Mouse (Mus musculus): Measurements from ENCODE around the gene C1qtnf9. TPM values are rescaled to one million over a fixed set of nuclear protein-coding genes. Genes with fewer than 3 reads are reported as not detected.

C1qtnf9 gene
- total and polyA plus RNA-seq, 2 experiments = 0.07 to 0.46 TPM

- Histone ChIP-seq H3K27me3 (ENCODE audit: control insufficient read depth, insufficient read depth, low read length) (no peaks in the 10 kb centered on the region), H3K79me2 (ENCODE audit: control insufficient read depth, insufficient read depth, low read length) (no peaks in the 10 kb centered on the region), H3K4me3 (ENCODE audit: insufficient read depth, low read depth, low read length) (no peak overlapping the region), H3K27ac (replicated peaks; ENCODE audit: insufficient read depth, low read depth, low read length) (peak overlapping the region; percentile 48), H3K9ac (ENCODE audit: low read depth, low read length) (no peak overlapping the region), H3K36me3 (ENCODE audit: control insufficient read depth, insufficient read depth, low read length) (peaks cover 28% of the 10 kb centered on the region), H3K4me1 (ENCODE audit: control insufficient read depth, insufficient read depth, low read length) (no peaks in the 10 kb centered on the region)
- DNase-seq (ENCODE audit: extremely low read depth, low read depth, low spot score) = no peak
- no peak for TF ChIP-seq POLR2A (IDR thresholded peaks at IDR 0.05; ENCODE audit: extremely low read depth, insufficient read depth, low read length)
- no peak for TF ChIP-seq CTCF (IDR thresholded peaks at IDR 0.05; ENCODE audit: low read depth, low read length)
- WGBS = 73% methylated on average over 2 of the region's 2 CpGs
These were observed 2.9 kb upstream of the C1qtnf9 start for GRCm38 (mm10) chr14:60765025-60765424.

GRCm38 (mm10) chr14:60769340-60769739 is 1.4 kb downstream of the C1qtnf9 start:
- H3K36me3 ChIP-seq (ENCODE audit: control insufficient read depth, insufficient read depth, low read length) = no peaks in the 10 kb centered on the region
- no peaks in the 10 kb centered on the region for H3K79me2 ChIP-seq (ENCODE audit: control insufficient read depth, insufficient read depth, low read length)
- no peak overlapping the region for H3K9ac ChIP-seq (ENCODE audit: low read depth, low read length)
- no peak overlapping the region for H3K4me3 ChIP-seq (ENCODE audit: insufficient read depth, low read depth, low read length)
- no peaks in the 10 kb centered on the region for H3K4me1 ChIP-seq (ENCODE audit: control insufficient read depth, insufficient read depth, low read length)
- no peak overlapping the region for H3K27ac ChIP-seq (replicated peaks; ENCODE audit: insufficient read depth, low read depth, low read length)
- DNase-seq (ENCODE audit: extremely low read depth, low read depth, low spot score) = no peak
- 51% methylated on average over 6 of the region's 6 CpGs for WGBS
- TF ChIP-seq CTCF (IDR thresholded peaks at IDR 0.05; ENCODE audit: low read depth, low read length) (no peak), POLR2A (IDR thresholded peaks at IDR 0.05; ENCODE audit: extremely low read depth, insufficient read depth, low read length) (no peak)
- no peaks in the 10 kb centered on the region for H3K27me3 ChIP-seq (ENCODE audit: control insufficient read depth, insufficient read depth, low read length)

- TF ChIP-seq CTCF (IDR thresholded peaks at IDR 0.05; ENCODE audit: low read depth, low read length) (no peak), POLR2A (IDR thresholded peaks at IDR 0.05; ENCODE audit: extremely low read depth, insufficient read depth, low read length) (no peak)
- no peak overlapping the region for H3K4me3 ChIP-seq (ENCODE audit: insufficient read depth, low read depth, low read length)
- no peaks in the 10 kb centered on the region for H3K36me3 ChIP-seq (ENCODE audit: control insufficient read depth, insufficient read depth, low read length)
- H3K27ac ChIP-seq (replicated peaks; ENCODE audit: insufficient read depth, low read depth, low read length) = no peak overlapping the region
- H3K4me1 ChIP-seq (ENCODE audit: control insufficient read depth, insufficient read depth, low read length) = no peaks in the 10 kb centered on the region
- no peaks in the 10 kb centered on the region for H3K27me3 ChIP-seq (ENCODE audit: control insufficient read depth, insufficient read depth, low read length)
- no peaks in the 10 kb centered on the region for H3K79me2 ChIP-seq (ENCODE audit: control insufficient read depth, insufficient read depth, low read length)
- no peak for DNase-seq (ENCODE audit: extremely low read depth, low read depth, low spot score)
- WGBS = 73% methylated on average over 6 of the region's 6 CpGs
- H3K9ac ChIP-seq (ENCODE audit: low read depth, low read length) = no peak overlapping the region
These were observed 2.7 kb downstream of the C1qtnf9 start for GRCm38 (mm10) chr14:60770594-60770993.

- peak overlapping the region; percentile 23; the same call in 1 of the 2 replicates for H3K4me3 ChIP-seq (ENCODE audit: insufficient read depth, low read depth, low read length)
- 3% methylated on average over 8 of the region's 8 CpGs for WGBS
- TF ChIP-seq CTCF (IDR thresholded peaks at IDR 0.05; ENCODE audit: low read depth, low read length) (peak; percentile 80), POLR2A (IDR thresholded peaks at IDR 0.05; ENCODE audit: extremely low read depth, insufficient read depth, low read length) (no peak)
- DNase-seq (ENCODE audit: extremely low read depth, low read depth, low spot score) = peak; percentile 41
- no peak overlapping the region for H3K9ac ChIP-seq (ENCODE audit: low read depth, low read length)
- no peak overlapping the region for H3K27ac ChIP-seq (replicated peaks; ENCODE audit: insufficient read depth, low read depth, low read length)
- H3K79me2 ChIP-seq (ENCODE audit: control insufficient read depth, insufficient read depth, low read length) = no peaks in the 10 kb centered on the region
- no peaks in the 10 kb centered on the region for H3K4me1 ChIP-seq (ENCODE audit: control insufficient read depth, insufficient read depth, low read length)
- H3K27me3 ChIP-seq (ENCODE audit: control insufficient read depth, insufficient read depth, low read length) = no peaks in the 10 kb centered on the region
- H3K36me3 ChIP-seq (ENCODE audit: control insufficient read depth, insufficient read depth, low read length) = no peaks in the 10 kb centered on the region
These were observed 3.1 kb downstream of the C1qtnf9 start for GRCm38 (mm10) chr14:60771057-60771456.

- H3K79me2 ChIP-seq (ENCODE audit: control insufficient read depth, insufficient read depth, low read length) = no peaks in the 10 kb centered on the region
- no peak overlapping the region for H3K27ac ChIP-seq (replicated peaks; ENCODE audit: insufficient read depth, low read depth, low read length)
- WGBS = 83% methylated on average over 2 of the region's 2 CpGs
- no peak for DNase-seq (ENCODE audit: extremely low read depth, low read depth, low spot score)
- H3K36me3 ChIP-seq (ENCODE audit: control insufficient read depth, insufficient read depth, low read length) = no peaks in the 10 kb centered on the region
- no peaks in the 10 kb centered on the region for H3K4me1 ChIP-seq (ENCODE audit: control insufficient read depth, insufficient read depth, low read length)
- TF ChIP-seq CTCF (IDR thresholded peaks at IDR 0.05; ENCODE audit: low read depth, low read length) (peak; percentile 19; the same call in 1 of the 2 replicates), POLR2A (IDR thresholded peaks at IDR 0.05; ENCODE audit: extremely low read depth, insufficient read depth, low read length) (no peak)
- H3K27me3 ChIP-seq (ENCODE audit: control insufficient read depth, insufficient read depth, low read length) = no peaks in the 10 kb centered on the region
- H3K4me3 ChIP-seq (ENCODE audit: insufficient read depth, low read depth, low read length) = no peak overlapping the region
- no peak overlapping the region for H3K9ac ChIP-seq (ENCODE audit: low read depth, low read length)
These were observed 5.5 kb downstream of the C1qtnf9 start for GRCm38 (mm10) chr14:60773476-60773875.

GRCm38 (mm10) chr14:60776521-60776920 is 8.6 kb downstream of the C1qtnf9 start:
- no peak for DNase-seq (ENCODE audit: extremely low read depth, low read depth, low spot score)
- no peak for TF ChIP-seq POLR2A (IDR thresholded peaks at IDR 0.05; ENCODE audit: extremely low read depth, insufficient read depth, low read length)
- TF ChIP-seq CTCF (IDR thresholded peaks at IDR 0.05; ENCODE audit: low read depth, low read length) = no peak
- Histone ChIP-seq H3K4me1 (ENCODE audit: control insufficient read depth, insufficient read depth, low read length) (no peaks in the 10 kb centered on the region), H3K36me3 (ENCODE audit: control insufficient read depth, insufficient read depth, low read length) (no peaks in the 10 kb centered on the region), H3K79me2 (ENCODE audit: control insufficient read depth, insufficient read depth, low read length) (no peaks in the 10 kb centered on the region), H3K9ac (ENCODE audit: low read depth, low read length) (no peak overlapping the region), H3K4me3 (ENCODE audit: insufficient read depth, low read depth, low read length) (no peak overlapping the region), H3K27me3 (ENCODE audit: control insufficient read depth, insufficient read depth, low read length) (no peaks in the 10 kb centered on the region), H3K27ac (replicated peaks; ENCODE audit: insufficient read depth, low read depth, low read length) (no peak overlapping the region)
- WGBS = 92% methylated on average over 8 of the region's 8 CpGs
